Mouse (Mus musculus): Measurements from ENCODE around the gene Crlf1. TPM values are rescaled to one million over a fixed set of nuclear protein-coding genes. Genes with fewer than 3 reads are reported as not detected.
"Not testable (repeated sequence)": the region's sequence is repeated elsewhere in the genome, so short reads cannot be mapped to it uniquely, and the experiment has no call there.

The Crlf1 gene
- polyA plus RNA-seq, 1 experiment from 2014 or later, result 2.2 TPM

GRCm38 (mm10) chr8:70504291-70504716, 11.3 kb downstream of the Crlf1 start:
- Histone ChIP-seq H3K27ac (no peak overlapping the region; the same call in 1 of the 2 replicates), H3K9ac (peak overlapping the region; percentile 40), H3K4me1 (replicated peaks) (peaks cover 64% of the 10 kb centered on the region)

GRCm38 (mm10) chr8:70504851-70505250, 11.9 kb downstream of the Crlf1 start:
- 0 out of 2 replicates have a peak overlapping the region, but pooled peaks have one; percentile 89 for H3K9ac ChIP-seq
- H3K4me3 ChIP-seq, result peak overlapping the region; percentile 69; the same call in 1 of the 2 replicates
- peaks cover 32% of the 10 kb centered on the region for H3K36me3 ChIP-seq
- WGBS, result 76% methylated on average over 3 of the region's 3 CpGs
- no peak overlapping the region for H3K27ac ChIP-seq
- peaks cover 68% of the 10 kb centered on the region for H3K4me1 ChIP-seq (replicated peaks)
- H3K27me3 ChIP-seq, result peaks cover 46% of the 10 kb centered on the region
- ATAC-seq (ENCODE audit: low FRiP score), result no peak
- peak overlapping the region; percentile 85; the same call in 1 of the 2 replicates for H3K4me2 ChIP-seq
- H3K9me3 ChIP-seq, result no peaks in the 10 kb centered on the region

More at GRCm38 (mm10) chr8:70504291-70504716, 11.3 kb downstream of the Crlf1 start:
- no peak for ATAC-seq (ENCODE audit: low FRiP score)
- Histone ChIP-seq H3K4me3 (no peak overlapping the region), H3K27me3 (peaks cover 51% of the 10 kb centered on the region), H3K4me2 (no peak overlapping the region), H3K36me3 (peaks cover 32% of the 10 kb centered on the region), H3K9me3 (no peaks in the 10 kb centered on the region)
- WGBS, result 51% methylated on average over 16 of the region's 16 CpGs

- Histone ChIP-seq H3K4me3 (peak overlapping the region; percentile 69), H3K4me2 (peak overlapping the region; percentile 85), H3K36me3 (peaks cover 32% of the 10 kb centered on the region), H3K4me1 (replicated peaks) (peaks cover 67% of the 10 kb centered on the region), H3K9ac (peak overlapping the region; percentile 89), H3K9me3 (no peaks in the 10 kb centered on the region), H3K27me3 (peaks cover 36% of the 10 kb centered on the region), H3K27ac (peak overlapping the region; percentile 96)
- peak; percentile 27; the same call in 1 of the 2 replicates for ATAC-seq (ENCODE audit: low FRiP score)
- 36% methylated on average over 32 of the region's 32 CpGs for WGBS
Observed at GRCm38 (mm10) chr8:70505698-70506327, 12.9 kb downstream of the Crlf1 start.

GRCm38 (mm10) chr8:70506328-70507026, 13.5 kb downstream of the Crlf1 start, which contains the start of gene Rex1bd:
TSS of gene Rex1bd (minus strand) at chr8:70506752.
- Histone ChIP-seq H3K9me3 (no peaks in the 10 kb centered on the region), H3K9ac (peak within 1 kb of the TSS; percentile 89), H3K4me3 (peak within 1 kb of the TSS; percentile 69), H3K27ac (peak within 1 kb of the TSS; percentile 96), H3K27me3 (peaks cover 30% of the 10 kb centered on the region), H3K36me3 (peaks cover 32% of the 10 kb centered on the region), H3K4me2 (peak within 1 kb of the TSS; percentile 85), H3K4me1 (replicated peaks) (peaks cover 67% of the 10 kb centered on the region)
- WGBS, result 3% methylated on average over 40 of the region's 40 CpGs
- peak; percentile 84 for ATAC-seq (ENCODE audit: low FRiP score)

GRCm38 (mm10) chr8:70507027-70507393, 14.1 kb downstream of the Crlf1 start:
- H3K27ac ChIP-seq, result peak overlapping the region; percentile 96
- peaks cover 67% of the 10 kb centered on the region for H3K4me1 ChIP-seq (replicated peaks)
- H3K27me3 ChIP-seq, result peaks cover 24% of the 10 kb centered on the region
- 0 out of 2 replicates have a peak overlapping the region, but pooled peaks have one; percentile 13 for H3K4me2 ChIP-seq
- no peaks in the 10 kb centered on the region for H3K9me3 ChIP-seq
- WGBS, result 65% methylated on average over 5 of the region's 5 CpGs
- ATAC-seq (ENCODE audit: low FRiP score), result no peak
- peak overlapping the region; percentile 89; the same call in 1 of the 2 replicates for H3K9ac ChIP-seq
- H3K36me3 ChIP-seq, result peaks cover 32% of the 10 kb centered on the region
- H3K4me3 ChIP-seq, result peak overlapping the region; percentile 69

- 17% methylated on average over 25 of the region's 25 CpGs for WGBS
- H3K27me3 ChIP-seq, result peaks cover under 1% of the 10 kb centered on the region; the same call in 1 of the 2 replicates
- H3K9me3 ChIP-seq, result no peaks in the 10 kb centered on the region
- H3K9ac ChIP-seq, result peak overlapping the region; percentile 96
- peak overlapping the region; percentile 96 for H3K4me2 ChIP-seq
- peaks cover 47% of the 10 kb centered on the region for H3K4me1 ChIP-seq (replicated peaks)
- peak overlapping the region; percentile 96 for H3K4me3 ChIP-seq
- peak overlapping the region; percentile 98 for H3K27ac ChIP-seq
- no peak for ATAC-seq (ENCODE audit: low FRiP score)
- peaks cover 39% of the 10 kb centered on the region for H3K36me3 ChIP-seq
Observed at GRCm38 (mm10) chr8:70509281-70509952, 16.5 kb downstream of the Crlf1 start.

GRCm38 (mm10) chr8:70510228-70510915, 17.4 kb downstream of the Crlf1 start, which contains the start of gene Uba52:
TSS of gene Uba52 (minus strand) at chr8:70510801.
- H3K4me3 ChIP-seq, result peak within 1 kb of the TSS; percentile 96
- H3K27ac ChIP-seq, result peak within 1 kb of the TSS; percentile 98
- peaks cover 43% of the 10 kb centered on the region for H3K36me3 ChIP-seq
- H3K9me3 ChIP-seq, result no peaks in the 10 kb centered on the region
- peak within 1 kb of the TSS; percentile 96 for H3K4me2 ChIP-seq
- WGBS, result 2% methylated on average over 74 of the region's 74 CpGs
- H3K4me1 ChIP-seq (replicated peaks), result peaks cover 38% of the 10 kb centered on the region
- ATAC-seq (ENCODE audit: low FRiP score), result peak; percentile 84
- peak within 1 kb of the TSS; percentile 96 for H3K9ac ChIP-seq
- H3K27me3 ChIP-seq, result no peaks in the 10 kb centered on the region

- ATAC-seq (ENCODE audit: low FRiP score); H3K9me3 ChIP-seq; H3K27me3 ChIP-seq: not testable (repeated sequence)
- Histone ChIP-seq H3K4me3 (peak overlapping the region; percentile 96), H3K36me3 (peaks cover 45% of the 10 kb centered on the region), H3K4me2 (peak overlapping the region; percentile 96), H3K9ac (peak overlapping the region; percentile 96), H3K4me1 (replicated peaks) (peaks cover 31% of the 10 kb centered on the region), H3K27ac (peak overlapping the region; percentile 98)
- 88% methylated on average over 6 of the region's 6 CpGs for WGBS
Observed at GRCm38 (mm10) chr8:70511174-70511573, 18.2 kb downstream of the Crlf1 start.

- no peak overlapping the region; the same call in 1 of the 2 replicates for H3K4me2 ChIP-seq
- no peak overlapping the region for H3K4me3 ChIP-seq
- no peak overlapping the region for H3K9ac ChIP-seq
- peaks cover 51% of the 10 kb centered on the region for H3K36me3 ChIP-seq
- ATAC-seq (ENCODE audit: low FRiP score), result no peak
- WGBS, result 98% methylated on average over 2 of the region's 2 CpGs
- no peak overlapping the region for H3K27ac ChIP-seq
- H3K9me3 ChIP-seq, result no peaks in the 10 kb centered on the region
- H3K4me1 ChIP-seq (replicated peaks), result peaks cover 30% of the 10 kb centered on the region
- H3K27me3 ChIP-seq, result no peaks in the 10 kb centered on the region
Observed at GRCm38 (mm10) chr8:70511770-70512169, 18.8 kb downstream of the Crlf1 start.

- no peaks in the 10 kb centered on the region for H3K9me3 ChIP-seq
- no peak for ATAC-seq (ENCODE audit: low FRiP score)
- no peaks in the 10 kb centered on the region for H3K27me3 ChIP-seq
- H3K4me2 ChIP-seq, result no peak overlapping the region
- 97% methylated on average over 11 of the region's 11 CpGs for WGBS
- peaks cover 26% of the 10 kb centered on the region for H3K4me1 ChIP-seq (replicated peaks)
- H3K4me3 ChIP-seq, result no peak overlapping the region
- no peak overlapping the region for H3K27ac ChIP-seq
- H3K9ac ChIP-seq, result no peak overlapping the region
- peaks cover 47% of the 10 kb centered on the region for H3K36me3 ChIP-seq
Observed at GRCm38 (mm10) chr8:70512253-70512903, 19.4 kb downstream of the Crlf1 start.

GRCm38 (mm10) chr8:70513441-70513840, 20.5 kb downstream of the Crlf1 start:
- no peak overlapping the region for H3K27ac ChIP-seq
- peaks cover 49% of the 10 kb centered on the region for H3K36me3 ChIP-seq
- peak overlapping the region; percentile 24; the same call in 1 of the 2 replicates for H3K9ac ChIP-seq
- ATAC-seq (ENCODE audit: low FRiP score), result no peak
- H3K27me3 ChIP-seq, result no peaks in the 10 kb centered on the region
- no peak overlapping the region for H3K4me3 ChIP-seq
- no peak overlapping the region for H3K4me2 ChIP-seq
- 75% methylated on average over 2 of the region's 2 CpGs for WGBS
- H3K4me1 ChIP-seq (replicated peaks), result peaks cover 25% of the 10 kb centered on the region
- H3K9me3 ChIP-seq, result no peaks in the 10 kb centered on the region

Measured in hindbrain, embryonic 13.5 days (tissue).